Mouse (Mus musculus): Measurements from ENCODE around the gene Slc25a16. TPM values are rescaled to one million over a fixed set of nuclear protein-coding genes. Genes with fewer than 3 reads are reported as not detected.
"Not testable (repeated sequence)": the region's sequence is repeated elsewhere in the genome, so short reads cannot be mapped to it uniquely, and the experiment has no call there.

Slc25a16 gene
- polyA plus RNA-seq, 2 experiments from 2014 or later: 2.9 to 3.4 TPM

- ATAC-seq: no peak
Observed at GRCm38 (mm10) chr10:62906336-62906735, 14.1 kb upstream of the Slc25a16 start.

GRCm38 (mm10) chr10:62908896-62909295 lies 11.5 kb upstream of the Slc25a16 start, which contains the start of gene Tet1:
Tet1 (minus strand) TSS chr10:62908996.
- ATAC-seq: not testable (repeated sequence)

GRCm38 (mm10) chr10:62911120-62911519 lies 9.3 kb upstream of the Slc25a16 start:
- ATAC-seq: no peak

- ATAC-seq: no peak
Observed at GRCm38 (mm10) chr10:62918985-62919384, 1.4 kb upstream of the Slc25a16 start.

- peak; percentile 24 for ATAC-seq
Observed at GRCm38 (mm10) chr10:62920766-62921156, 328 bp downstream of the Slc25a16 start.

GRCm38 (mm10) chr10:62924096-62924635 lies 3.7 kb downstream of the Slc25a16 start:
- ATAC-seq: no peak

GRCm38 (mm10) chr10:62932381-62932780 lies 11.9 kb downstream of the Slc25a16 start:
- no peak for ATAC-seq

- no peak for ATAC-seq
Observed at GRCm38 (mm10) chr10:62944975-62945580, 24.6 kb downstream of the Slc25a16 start.

- peak; percentile 92 for ATAC-seq
Observed at GRCm38 (mm10) chr10:62946738-62947471, 26.5 kb downstream of the Slc25a16 start, which contains the start of gene Dna2. Dna2 (plus strand) TSS chr10:62947026.

GRCm38 (mm10) chr10:62948551-62948950 lies 28.1 kb downstream of the Slc25a16 start:
- ATAC-seq: no peak

- no peak for ATAC-seq
Observed at GRCm38 (mm10) chr10:62963956-62964355, 43.5 kb downstream of the Slc25a16 start.

- ATAC-seq: no peak
Observed at GRCm38 (mm10) chr10:62965796-62966195, 45.4 kb downstream of the Slc25a16 start.

- ATAC-seq: no peak
Observed at GRCm38 (mm10) chr10:62966291-62966690, 45.9 kb downstream of the Slc25a16 start.

- no peak for ATAC-seq
Observed at GRCm38 (mm10) chr10:62971821-62972220, 51.4 kb downstream of the Slc25a16 start.

GRCm38 (mm10) chr10:62979667-62980038 lies 59.2 kb downstream of the Slc25a16 start:
- ATAC-seq: peak; percentile 2

GRCm38 (mm10) chr10:62980039-62980954 lies 59.9 kb downstream of the Slc25a16 start, which contains the start of gene Rufy2:
Rufy2 (plus strand) TSS chr10:62980223.
- peak; percentile 83 for ATAC-seq

GRCm38 (mm10) chr10:62984072-62984471 lies 63.6 kb downstream of the Slc25a16 start:
- ATAC-seq: peak; percentile 69

GRCm38 (mm10) chr10:62984495-62984894 lies 64.1 kb downstream of the Slc25a16 start:
- peak; percentile 15 for ATAC-seq

GRCm38 (mm10) chr10:62987341-62987740 lies 66.9 kb downstream of the Slc25a16 start:
- ATAC-seq: no peak

GRCm38 (mm10) chr10:62990636-62991035 lies 70.2 kb downstream of the Slc25a16 start:
- ATAC-seq: no peak

GRCm38 (mm10) chr10:62993991-62994390 lies 73.6 kb downstream of the Slc25a16 start:
- ATAC-seq: no peak

Data from CD4-positive, CD25-positive, alpha-beta regulatory T cell, adult 4 months (primary cell).